Mouse (Mus musculus): ENCODE measurements around the gene Luc7l3. TPM values are rescaled to one million over a fixed set of nuclear protein-coding genes. Genes with fewer than 3 reads are reported as not detected.
A peak's percentile ranks its signal among the peaks of the same experiment; 100 is the strongest.

Luc7l3 gene
- total RNA-seq, 2 experiments from 2014 or later: 41.1 to 48.6 TPM

DNA sequence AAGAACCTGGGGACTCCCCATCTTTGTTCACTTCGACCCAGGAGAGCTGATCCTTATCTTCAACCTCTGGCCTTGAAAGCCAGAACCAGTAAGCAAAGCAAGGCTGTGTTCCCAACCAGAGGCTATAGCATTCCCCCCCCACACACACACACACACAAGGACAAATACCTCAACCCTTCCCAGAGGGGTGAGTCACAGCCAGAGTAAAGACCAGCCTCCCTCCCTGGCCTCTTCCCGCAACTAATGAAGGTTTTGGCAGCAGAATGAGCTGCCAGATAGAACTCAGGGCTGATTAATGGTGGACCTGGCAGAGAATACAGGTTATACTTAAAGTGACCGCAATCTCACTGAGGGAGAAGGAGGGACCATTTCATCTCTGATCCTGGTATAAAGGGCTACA, 24.8 kb upstream of the Luc7l3 start:
- Histone ChIP-seq H3K27ac (no peak overlapping the region), H3K4me3 (no peak overlapping the region)
- TF ChIP-seq CTCF (IDR thresholded peaks at IDR 0.05): no peak
- no peak for DNase-seq
- intact Hi-C loops (cut with DNase I): no loop called here

DNA sequence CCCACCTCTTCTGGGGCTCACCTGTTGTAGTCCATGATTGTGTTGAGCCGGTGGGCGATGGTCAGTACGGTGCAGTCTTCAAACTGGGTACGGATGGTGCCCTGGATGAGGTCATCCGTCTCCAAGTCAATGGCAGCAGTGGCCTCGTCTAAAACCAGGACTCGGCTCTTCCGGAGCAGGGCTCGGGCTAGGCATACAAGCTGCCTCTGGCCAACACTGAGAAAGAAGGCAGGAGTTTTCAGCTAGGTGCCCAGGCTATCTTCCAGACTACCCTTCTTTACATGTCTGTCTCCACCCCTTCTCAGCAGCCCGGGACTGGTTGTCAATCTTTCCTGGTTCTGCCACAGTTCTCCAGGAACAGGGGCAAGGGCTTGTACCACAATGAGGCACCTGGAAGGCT, 24.1 kb upstream of the Luc7l3 start:
- intact Hi-C loops (cut with DNase I): no loop called here

DNA sequence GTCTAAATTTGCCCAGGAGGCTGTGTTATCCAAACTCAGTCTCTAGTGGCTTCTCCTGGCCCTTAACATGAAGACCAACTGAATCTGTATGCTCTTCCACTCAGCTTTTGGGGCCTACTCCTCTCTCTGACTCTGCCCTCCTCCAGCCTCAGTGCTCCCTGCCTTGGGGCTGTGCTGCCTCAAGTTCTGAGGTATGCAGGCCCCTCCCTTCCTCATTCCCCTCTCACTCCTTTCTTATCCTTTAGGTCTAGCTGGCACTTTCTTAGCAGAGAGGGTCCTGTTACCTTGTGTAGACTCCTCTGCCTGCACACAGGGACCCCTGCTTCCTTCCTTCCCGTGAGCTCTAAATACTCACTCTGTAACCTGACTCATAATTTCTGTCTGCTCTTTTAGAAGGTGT, 22.7 kb upstream of the Luc7l3 start:
- no peak overlapping the region for H3K4me3 ChIP-seq
- TF ChIP-seq CTCF (IDR thresholded peaks at IDR 0.05): no peak
- H3K27ac ChIP-seq: no peak overlapping the region
- DNase-seq: no peak
- intact Hi-C loops (cut with DNase I): loop anchor here (5.0 kb wide), 1 partner anchor 143 kb away; the partner anchor contains the start of gene Spata20

More for the DNA sequence above, 24.1 kb upstream of the Luc7l3 start:
- H3K4me3 ChIP-seq: no peak overlapping the region
- TF ChIP-seq CTCF (IDR thresholded peaks at IDR 0.05): no peak
- H3K27ac ChIP-seq: no peak overlapping the region
- no peak for DNase-seq

DNA sequence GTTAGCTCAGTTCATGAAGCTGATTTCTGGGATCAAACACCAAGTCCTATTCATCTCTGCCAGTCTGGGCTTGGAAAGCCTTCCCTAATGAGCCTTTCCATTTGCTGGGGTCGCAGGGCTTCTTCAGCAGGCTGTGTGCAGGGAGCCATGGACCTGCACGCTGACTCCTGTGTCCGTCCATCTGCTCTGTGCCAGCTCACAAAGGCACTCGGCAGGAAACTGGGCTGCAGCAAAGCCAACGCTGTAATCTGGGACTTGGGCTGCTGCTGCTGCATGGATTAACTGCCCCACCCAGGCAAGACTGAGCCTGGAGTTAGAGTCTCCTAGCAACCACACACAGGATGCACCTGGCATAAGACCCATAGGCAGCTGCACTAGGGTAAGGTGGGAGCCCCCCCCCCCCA, 22.2 kb upstream of the Luc7l3 start:
- TF ChIP-seq CTCF (IDR thresholded peaks at IDR 0.05): no peak
- intact Hi-C loops (cut with DNase I): loop anchor here (5.0 kb wide), 1 partner anchor 143 kb away; the partner anchor contains the start of gene Spata20
- no peak for DNase-seq
- H3K4me3 ChIP-seq: no peak overlapping the region
- no peak overlapping the region for H3K27ac ChIP-seq

DNA sequence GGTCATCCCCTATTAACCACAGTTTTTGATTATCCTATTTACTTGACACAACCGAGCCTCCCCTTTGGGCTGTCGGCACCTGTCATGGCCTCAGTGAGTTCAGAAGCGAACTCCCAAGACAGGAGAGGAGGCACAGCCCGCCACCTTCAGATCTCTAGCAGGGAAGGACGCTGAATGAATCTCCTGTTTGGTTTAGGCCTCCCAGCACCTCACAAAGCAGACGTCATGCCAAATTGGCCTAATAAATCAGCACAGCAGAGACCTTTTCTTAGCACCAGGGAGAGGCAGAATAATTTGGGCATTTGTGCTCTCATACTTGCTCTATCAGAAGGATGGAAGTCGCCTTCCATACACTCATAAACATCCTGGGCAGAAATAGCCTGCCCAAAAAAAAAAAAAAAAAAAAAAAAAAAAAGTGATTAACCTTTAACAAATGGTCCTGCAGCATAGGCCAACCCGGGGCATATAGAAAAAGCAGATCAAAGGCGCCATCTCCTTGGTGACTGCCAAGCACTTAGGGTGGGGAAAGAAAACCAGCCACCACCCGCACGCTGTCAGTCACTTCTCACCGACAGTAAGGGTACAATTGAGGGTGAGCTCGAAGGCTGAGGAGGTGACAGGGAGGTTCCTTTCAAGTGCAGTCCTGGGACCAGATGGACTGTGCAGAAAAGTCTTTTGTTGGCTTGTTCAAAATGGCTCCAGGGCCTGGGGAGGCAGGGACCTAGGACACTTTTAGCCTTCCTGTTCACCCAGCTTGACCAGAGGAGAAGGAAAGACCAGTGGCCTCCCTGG, 20.5 kb upstream of the Luc7l3 start:
- H3K27ac ChIP-seq: no peak overlapping the region
- DNase-seq: no peak
- H3K4me3 ChIP-seq: no peak overlapping the region
- TF ChIP-seq CTCF (IDR thresholded peaks at IDR 0.05): no peak
- intact Hi-C loops (cut with DNase I): loop anchor here (5.0 kb wide), 1 partner anchor 145 kb away; the partner anchor contains the start of gene Spata20

DNA sequence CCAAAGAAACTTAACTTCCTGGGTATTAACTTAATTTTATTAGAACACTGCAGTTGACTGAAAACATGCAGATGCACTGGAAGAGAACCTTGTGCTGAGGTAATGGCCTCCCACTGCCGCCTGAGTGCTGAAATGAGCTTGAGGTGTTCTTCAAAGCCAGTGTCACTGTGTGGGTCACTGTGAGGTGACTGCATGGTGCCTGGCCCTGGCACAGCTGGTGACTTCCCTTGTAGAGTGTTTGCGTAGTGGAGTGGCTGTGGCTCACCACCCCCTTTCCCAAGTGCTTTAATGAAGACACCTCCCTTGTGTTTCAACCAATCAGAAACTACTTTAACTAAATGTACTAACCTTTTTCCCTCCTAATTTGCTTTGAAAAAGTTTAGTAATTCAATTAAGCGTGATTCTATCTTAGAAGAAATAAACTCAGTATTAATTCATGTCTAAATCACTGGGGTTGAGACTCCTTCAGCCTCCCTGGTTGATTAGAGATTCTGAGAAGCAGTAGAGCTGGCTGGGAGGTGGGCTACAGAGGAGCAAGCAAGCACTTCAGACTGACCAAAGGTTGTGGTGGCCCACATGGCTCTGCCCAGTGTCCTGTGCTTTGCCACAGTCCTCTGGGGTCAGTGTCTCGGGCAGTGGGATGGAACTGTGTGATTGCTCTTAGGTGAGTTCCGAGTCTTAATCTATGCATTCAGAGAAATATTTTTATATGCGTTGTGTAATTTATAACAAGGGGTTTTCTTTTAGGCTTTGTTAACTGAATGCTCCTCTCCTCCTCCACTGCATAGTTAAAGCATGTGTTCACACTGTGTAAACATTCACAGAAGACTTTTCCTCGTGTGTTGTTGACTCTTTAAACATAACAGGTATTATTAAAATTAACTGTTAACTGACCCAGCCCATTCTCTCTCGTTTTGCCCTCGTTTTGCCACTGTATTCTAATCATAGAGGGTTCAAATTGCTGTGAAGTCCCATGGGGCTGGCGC, 19.5 kb upstream of the Luc7l3 start:
- DNase-seq: no peak
- Histone ChIP-seq H3K27ac (no peak overlapping the region), H3K4me3 (no peak overlapping the region)
- intact Hi-C loops (cut with DNase I): loop anchor here (2.0 to 5.0 kb wide), 2 partner anchors 64 to 146 kb away; partner anchors contain the start of gene Spata20
- TF ChIP-seq CTCF (IDR thresholded peaks at IDR 0.05): no peak

DNA sequence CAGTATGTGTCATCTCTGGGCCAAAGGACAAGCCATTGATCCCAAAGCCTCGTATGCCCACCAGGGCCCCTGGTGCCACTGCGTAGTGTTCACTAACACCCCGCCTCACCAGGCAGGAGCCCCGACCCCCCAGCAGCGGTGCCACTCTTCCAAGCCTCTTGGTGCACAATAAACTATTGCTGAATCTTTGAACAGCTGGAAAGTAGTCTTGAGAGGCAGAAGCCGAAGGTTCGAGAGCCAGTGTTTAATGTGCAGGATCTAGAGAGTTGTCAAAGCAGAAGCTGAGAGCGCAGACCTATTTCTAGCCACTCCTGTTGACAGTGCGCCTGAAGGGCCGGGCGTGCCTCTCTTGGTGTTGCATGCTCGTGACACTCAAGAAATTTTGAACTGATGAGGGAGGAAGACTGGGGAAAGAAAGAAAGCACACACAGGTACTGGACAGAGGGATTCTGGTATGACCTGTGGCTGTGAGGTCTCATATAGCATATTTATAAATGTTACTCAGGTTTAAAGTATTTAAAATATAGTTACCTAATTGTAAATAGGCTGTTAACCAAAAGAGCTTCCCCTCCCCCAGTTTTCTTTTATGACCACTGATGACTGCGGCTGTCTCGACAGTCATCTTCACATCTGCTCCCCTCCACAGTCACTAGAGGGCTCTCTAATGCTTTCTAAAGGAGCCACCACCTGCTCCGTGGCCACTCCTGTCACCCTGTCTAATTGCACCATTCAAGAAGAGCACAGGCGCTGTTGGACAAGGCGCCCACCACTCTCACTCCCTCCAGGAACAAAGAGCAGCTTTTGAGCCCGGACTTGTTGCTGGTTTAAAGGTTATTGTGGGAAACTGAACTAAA, 18.2 kb upstream of the Luc7l3 start:
- peak; percentile 75 for TF ChIP-seq CTCF (IDR thresholded peaks at IDR 0.05)
- H3K27ac ChIP-seq: no peak overlapping the region
- intact Hi-C loops (cut with DNase I): loop anchor here (2.0 to 5.0 kb wide), 2 partner anchors 65 to 147 kb away; partner anchors contain the start of gene Spata20
- no peak overlapping the region for H3K4me3 ChIP-seq
- peak; percentile 44 for DNase-seq

DNA sequence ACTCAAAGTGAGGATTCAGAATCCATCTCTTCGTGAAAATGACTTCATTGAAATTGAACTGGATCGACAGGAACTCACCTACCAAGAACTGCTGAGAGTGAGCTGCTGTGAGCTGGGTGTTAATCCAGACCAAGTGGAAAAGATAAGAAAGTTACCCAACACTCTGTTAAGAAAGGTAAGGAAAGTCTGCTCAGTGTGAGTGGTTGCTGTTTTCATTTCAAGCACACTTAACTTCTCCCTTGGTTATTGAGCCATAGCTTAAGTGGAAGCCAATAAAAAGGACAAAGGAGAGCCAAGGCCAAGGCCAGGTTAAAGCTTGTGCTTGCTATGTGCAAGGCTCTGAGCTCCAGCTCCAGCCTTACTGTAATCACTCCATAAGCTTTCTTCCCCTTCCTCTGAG, 16.6 kb upstream of the Luc7l3 start:
- intact Hi-C loops (cut with DNase I): no loop called here
- no peak for TF ChIP-seq CTCF (IDR thresholded peaks at IDR 0.05)
- no peak for DNase-seq
- Histone ChIP-seq H3K4me3 (no peak overlapping the region), H3K27ac (no peak overlapping the region)

DNA sequence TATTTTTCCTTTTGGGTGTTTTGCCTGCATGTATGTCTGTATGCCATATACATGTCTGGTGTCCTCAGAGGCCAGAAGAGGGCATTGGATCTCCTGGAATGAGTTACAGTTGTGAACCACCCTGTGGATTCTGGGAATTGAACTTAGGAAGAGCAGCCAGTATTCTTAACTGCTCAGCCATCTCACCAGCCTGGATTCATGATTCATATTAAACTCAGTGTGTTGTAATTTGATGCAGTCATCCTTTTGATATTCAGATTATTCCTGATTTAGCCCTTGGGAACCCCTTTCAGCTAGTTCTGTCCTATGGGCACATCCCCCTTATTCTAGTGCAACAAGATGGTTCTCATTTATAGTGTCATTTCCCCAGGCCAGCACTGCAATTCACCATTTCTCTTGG, 14.8 kb upstream of the Luc7l3 start:
- no peak for DNase-seq
- no peak for TF ChIP-seq CTCF (IDR thresholded peaks at IDR 0.05)
- H3K4me3 ChIP-seq: no peak overlapping the region
- intact Hi-C loops (cut with DNase I): no loop called here
- no peak overlapping the region for H3K27ac ChIP-seq

DNA sequence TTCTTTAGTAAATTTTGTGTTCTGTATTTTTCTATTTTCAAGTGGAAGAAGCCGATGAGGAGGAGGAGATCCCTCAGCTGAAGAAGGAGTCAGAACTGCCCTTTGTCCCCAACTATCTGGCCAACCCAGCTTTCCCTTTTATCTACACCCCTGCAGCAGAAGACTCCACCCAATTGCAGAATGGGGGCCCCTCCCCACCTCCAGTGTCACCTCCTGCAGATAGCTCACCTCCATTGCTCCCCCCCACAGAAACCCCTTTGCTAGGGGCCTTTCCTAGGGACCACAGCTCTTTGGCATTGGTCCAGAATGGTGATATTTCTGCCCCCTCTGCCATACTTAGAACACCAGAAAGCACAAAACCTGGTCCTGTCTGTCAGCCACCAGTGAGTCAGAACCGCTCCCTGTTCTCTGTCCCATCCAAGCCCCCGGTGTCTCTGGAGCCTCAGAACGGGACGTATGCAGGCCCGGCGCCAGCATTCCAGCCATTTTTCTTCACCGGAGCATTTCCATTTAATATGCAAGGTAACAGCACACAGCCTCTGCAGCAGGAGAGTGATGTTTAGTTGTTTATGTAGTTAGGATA, 12.7 kb upstream of the Luc7l3 start:
- intact Hi-C loops (cut with DNase I): loop anchor here (5.0 kb wide), 1 partner anchor 213 kb away; the partner anchor contains the start of gene Rsad1
- TF ChIP-seq CTCF (IDR thresholded peaks at IDR 0.05): no peak
- Histone ChIP-seq H3K27ac (peak overlapping the region; percentile 35), H3K4me3 (no peak overlapping the region)
- DNase-seq: no peak

DNA sequence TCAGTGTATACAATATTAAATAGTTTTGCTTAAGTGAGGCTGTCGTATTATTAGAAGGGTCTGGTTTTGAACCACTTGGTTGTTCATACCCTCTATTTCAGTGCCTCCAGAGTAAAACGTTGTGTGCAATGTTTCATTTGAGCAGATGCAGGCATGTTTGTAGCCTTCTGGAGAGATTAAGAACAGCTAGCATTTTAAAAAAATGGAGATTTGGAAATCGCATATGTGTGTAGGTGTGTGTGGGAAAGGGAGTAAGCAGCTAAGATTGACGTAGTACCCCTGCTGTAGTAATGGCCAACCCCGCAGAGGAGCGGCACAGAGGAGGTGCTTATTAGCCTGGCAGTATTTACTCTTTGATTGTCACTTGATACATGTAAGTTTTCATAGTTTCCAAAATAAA, 10.9 kb upstream of the Luc7l3 start:
- Histone ChIP-seq H3K27ac (no peak overlapping the region), H3K4me3 (no peak overlapping the region)
- DNase-seq: no peak
- TF ChIP-seq CTCF (IDR thresholded peaks at IDR 0.05): no peak
- intact Hi-C loops (cut with DNase I): loop anchor here (5.0 kb wide), 1 partner anchor 215 kb away; the partner anchor contains the start of gene Rsad1

Measured in gastrocnemius, adult 2 months (tissue).